Mouse (Mus musculus) liver, embryonic 14.5 days (tissue): ENCODE measurements around the gene Birc5.

Experiments
- CTCF ChIP-seq: IDR thresholded peaks from 2 replicates; pipeline ENCODE4 v1.5.1; 2016; ENCODE audit warnings: antibody characterized with exemption, low read depth, control low read depth
- EP300 ChIP-seq: IDR thresholded peaks from 2 replicates; pipeline ENCODE4 v1.6.1; 2016; ENCODE audit warnings: antibody characterized with exemption, low read depth

GRCm38 (mm10) chr11:117872861-117873608 is 24.0 kb downstream of the Birc5 start, which contains the start of gene Tha1:
- TF ChIP-seq CTCF = no peak
- no peak for TF ChIP-seq EP300
